ENCODE assay signal across 9 mouse cellular contexts in the genomic region with DNA sequence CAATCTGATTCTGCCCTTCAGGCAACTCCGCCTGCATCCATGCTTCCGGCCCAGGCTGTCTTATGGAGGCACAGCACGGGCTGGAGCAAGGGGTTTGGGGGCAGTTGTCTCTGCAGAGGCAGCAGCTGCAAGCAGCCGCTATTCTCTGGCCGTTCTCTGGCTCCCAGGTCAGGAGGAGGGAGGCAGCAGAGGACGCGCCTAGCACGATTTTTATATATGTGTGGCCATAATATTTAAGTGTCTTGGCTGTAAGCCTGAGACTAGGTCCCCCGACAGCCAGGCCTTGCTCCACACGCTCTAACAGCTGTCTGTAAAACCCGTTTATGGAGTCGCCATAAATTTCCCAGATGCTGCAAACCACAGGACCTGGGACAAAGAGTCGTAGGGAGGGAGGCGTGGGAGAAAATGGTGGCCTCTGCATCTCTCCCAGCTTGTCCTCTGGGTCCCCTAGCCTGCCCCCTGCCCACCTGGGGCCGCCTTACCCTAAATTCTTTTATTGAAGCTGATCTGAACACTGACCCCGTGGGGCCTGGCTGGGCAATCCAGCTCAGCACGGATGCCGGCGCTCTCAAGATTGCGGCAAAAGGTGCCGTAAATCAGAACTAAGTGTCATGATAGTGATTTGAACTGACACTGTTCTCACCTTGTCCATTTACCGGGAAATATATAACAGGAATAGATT. TPM values are rescaled to one million over a fixed set of nuclear protein-coding genes. Genes with fewer than 3 reads are reported as not detected.
DNase-seq lines count a peak whose midpoint lies in the region; ATAC-seq lines count a peak whose summit lies in the region.
"Had no signal": no experiment of that assay in that cellular context is flagged by ENCODE, and none has a peak within 500 bp of the region (broad histone marks: within the 10 kb centered on the region; RNA-seq: fewer than 3 reads in every experiment).

No protein-coding gene starts in this region.

- no peak overlapping the region for H3K4me2 ChIP-seq in forebrain, embryonic 15.5 days (replicated peaks)
- peak overlapping the region; percentile 17; the same call in 1 of the 2 replicates for H3K4me2 ChIP-seq in midbrain, embryonic 13.5 days (replicated peaks)

- no peaks in the 10 kb centered on the region for H3K9me3 ChIP-seq in forebrain, embryonic 10.5 days
- H3K9me3 ChIP-seq in forebrain, embryonic 15.5 days = no peaks in the 10 kb centered on the region
- 0 out of 2 replicates have a peak, but pooled peaks cover 3% of the 10 kb centered on the region for H3K9me3 ChIP-seq in midbrain, embryonic 13.5 days

- H3K4me3 ChIP-seq in forebrain, embryonic 10.5 days = peak overlapping the region; percentile 32
- no peak overlapping the region for H3K4me3 ChIP-seq in forebrain, embryonic 15.5 days
- no peak overlapping the region for H3K4me3 ChIP-seq in midbrain, embryonic 13.5 days (replicated peaks)

- H3K9ac ChIP-seq in forebrain, embryonic 15.5 days (replicated peaks) = no peak overlapping the region; the same call in 1 of the 2 replicates
- H3K9ac ChIP-seq in midbrain, embryonic 13.5 days (replicated peaks) = peak overlapping the region; percentile 37; the same call in 1 of the 2 replicates

- DNase-seq in forebrain, embryonic 10.5 days (ENCODE audit: extremely low spot score, low spot score) = peak; percentile 25
- DNase-seq in embryo, embryonic 11.5 days (ENCODE audit: low read depth, low spot score) = peak; percentile 49
- peak; percentile 58 for DNase-seq in hindlimb bud, embryonic 11.5 days (ENCODE audit: extremely low spot score, low read depth, low spot score)
- no peak for DNase-seq in right cerebral cortex, postnatal 36 days (ENCODE audit: low spot score in 2 of 2)
- no peak for DNase-seq in cerebellum, adult 18-20 months
- no peak for DNase-seq in urinary bladder, adult 2 months (ENCODE audit: low spot score)
- DNase-seq: thymus, postnatal 4 days had no signal

- peaks cover 50% of the 10 kb centered on the region for H3K27me3 ChIP-seq in forebrain, embryonic 10.5 days (ENCODE audit: poor library complexity, severe bottlenecking)
- H3K27me3 ChIP-seq in forebrain, embryonic 15.5 days = no peaks in the 10 kb centered on the region
- no peaks in the 10 kb centered on the region; the same call in 1 of the 2 replicates for H3K27me3 ChIP-seq in midbrain, embryonic 13.5 days

- no peak for ATAC-seq in forebrain, embryonic 15.5 days (replicated peaks)
- peak; percentile 44; the same call in 1 of the 2 replicates for ATAC-seq in midbrain, embryonic 13.5 days

- no peaks in the 10 kb centered on the region for H3K36me3 ChIP-seq in forebrain, embryonic 10.5 days (replicated peaks)
- no peaks in the 10 kb centered on the region for H3K36me3 ChIP-seq in forebrain, embryonic 15.5 days
- H3K36me3 ChIP-seq in midbrain, embryonic 13.5 days = no peaks in the 10 kb centered on the region

- H3K4me1 ChIP-seq in forebrain, embryonic 10.5 days = peaks cover 32% of the 10 kb centered on the region
- peaks cover 6% of the 10 kb centered on the region for H3K4me1 ChIP-seq in forebrain, embryonic 15.5 days
- H3K4me1 ChIP-seq in midbrain, embryonic 13.5 days (replicated peaks) = peaks cover 12% of the 10 kb centered on the region

- peak overlapping the region; percentile 75 for H3K27ac ChIP-seq in forebrain, embryonic 10.5 days
- no peak overlapping the region for H3K27ac ChIP-seq in forebrain, embryonic 15.5 days (replicated peaks)
- H3K27ac ChIP-seq in midbrain, embryonic 13.5 days = no peak overlapping the region

- 20% methylated on average over 22 of the region's 22 CpGs for WGBS in forebrain, embryonic 10.5 days
- 24% methylated on average over 22 of the region's 22 CpGs for WGBS in forebrain, embryonic 15.5 days
- 19% methylated on average over 22 of the region's 22 CpGs for WGBS in midbrain, embryonic 13.5 days

RNA-seq across cellular contexts. Expression of a gene that starts 32.3 kb away (rescaled TPM):
- 15.7 and 15.8 TPM in 2 replicates for polyA plus RNA-seq in forebrain, embryonic 10.5 days (2016; fragmentation: Nextera tagmentation; extraction: Ambion mirVana)
- 75.9 and 85.8 TPM in 2 replicates for polyA plus RNA-seq in forebrain, embryonic 15.5 days (2015; fragmentation: Nextera tagmentation; extraction: Ambion mirVana)
- 68.1 and 73.0 TPM in 2 replicates for polyA plus RNA-seq in midbrain, embryonic 13.5 days (2015; fragmentation: Nextera tagmentation; extraction: Ambion mirVana)
- polyA plus RNA-seq in urinary bladder, adult 2 months (2012; rRNA removed) = 15.1 and 21.0 TPM in 2 replicates

Comparison
In these comparisons a context has a peak if more than half of its experiments do, and no peak if none do; other contexts are left out.
1. DNase-seq: peak in forebrain, embryonic 10.5 days (single experiment), embryo, embryonic 11.5 days (single experiment) and hindlimb bud, embryonic 11.5 days (single experiment); none in right cerebral cortex, postnatal 36 days (0 of 2), cerebellum, adult 18-20 months (0 of 2) and urinary bladder, adult 2 months (single experiment).